Mouse (Mus musculus) spleen, postnatal 36 days (tissue): ENCODE measurements around the gene Ampd1.

ENCODE experiments used
- DNase-seq, 2 experiments: peaks; one replicate each; pipeline ENCODE4 v3.0.0; 2022; ENCODE audit warnings: low spot score in 2 of 2, mixed read lengths in 1 of 2

Ampd1 gene

DNA sequence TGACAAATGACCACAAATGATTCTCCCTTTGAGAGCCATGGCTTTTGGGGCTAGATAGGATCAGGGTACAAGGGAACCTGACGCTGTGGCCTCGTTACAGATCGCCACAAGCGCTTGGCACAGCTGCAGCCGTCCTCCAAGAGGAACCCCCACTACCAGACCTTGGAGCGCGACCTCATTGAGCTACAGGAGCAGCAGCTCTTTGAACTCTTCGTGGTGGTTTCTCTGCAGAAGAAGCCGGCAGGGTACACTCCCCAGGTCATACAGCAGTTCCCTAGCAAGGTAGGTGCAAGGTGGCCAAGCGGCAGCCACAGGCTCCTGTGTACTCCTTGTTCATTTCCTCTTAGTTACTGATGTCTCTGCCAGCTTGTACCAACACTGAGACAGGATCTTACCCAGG is 75.1 kb downstream of the Ampd1 start:
- DNase-seq, result no peak
